Mouse (Mus musculus): Measurements from ENCODE around the gene Fgf9. TPM values are rescaled to one million over a fixed set of nuclear protein-coding genes. Genes with fewer than 3 reads are reported as not detected.
A peak's percentile ranks its signal among the peaks of the same experiment; 100 is the strongest.

Gene Fgf9
- polyA plus RNA-seq (2015; fragmentation: Nextera tagmentation; extraction: Ambion mirVana), result 14.9 and 16.1 TPM in 2 replicates

DNA sequence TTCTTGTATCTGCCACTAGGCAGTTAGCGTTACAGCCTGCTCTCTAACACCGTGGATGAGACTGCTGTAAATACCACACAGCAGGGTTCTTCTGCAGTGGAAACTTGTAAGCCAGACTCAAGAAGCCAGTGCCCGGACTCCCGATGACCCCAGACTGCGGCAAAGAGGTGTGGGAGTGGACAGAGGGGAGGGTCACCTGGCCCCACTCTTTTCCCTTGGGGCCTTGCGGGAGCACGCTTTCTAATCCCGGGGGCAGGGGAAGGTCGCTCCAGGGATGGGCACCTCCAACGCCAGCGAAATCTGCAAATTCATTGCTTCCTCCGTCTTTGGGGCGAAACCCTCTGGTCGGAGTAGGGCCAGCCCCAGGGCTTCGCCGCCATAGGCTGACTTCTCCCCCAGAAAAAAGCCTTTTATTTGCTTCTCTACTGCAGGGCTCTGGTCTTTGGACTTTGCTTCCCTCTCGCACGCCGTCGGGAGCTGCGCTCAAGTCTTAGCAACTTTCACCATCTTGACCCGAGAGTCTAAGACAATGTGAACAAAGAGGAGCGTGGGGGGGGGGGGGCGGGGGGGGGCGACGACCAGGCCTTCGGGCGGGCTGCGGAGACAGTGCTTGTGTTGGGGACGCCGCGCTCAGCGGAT, at the start of gene Fgf9:
Gene Fgf9 (plus strand): TSS at position 67 of the 639 bp plus-strand sequence.
- Histone ChIP-seq H3K9me3 (ENCODE audit: control insufficient read depth, low read length) (no peaks in the 10 kb centered on the region), H3K27me3 (replicated peaks; ENCODE audit: control insufficient read depth, insufficient read depth, low read length) (peaks cover 10% of the 10 kb centered on the region; the same call in 1 of the 2 replicates), H3K4me2 (ENCODE audit: low read depth, low read length) (peak within 1 kb of the TSS; percentile 87), H3K36me3 (ENCODE audit: control insufficient read depth, insufficient read depth, low read length) (no peaks in the 10 kb centered on the region), H3K4me3 (ENCODE audit: low read length) (peak within 1 kb of the TSS; percentile 76), H3K4me1 (ENCODE audit: control insufficient read depth, insufficient read depth, low read length) (peaks cover 5% of the 10 kb centered on the region; the same call in 1 of the 2 replicates), H3K9ac (ENCODE audit: low read depth, low read length) (peak within 1 kb of the TSS; percentile 88), H3K27ac (ENCODE audit: low read length) (peak within 1 kb of the TSS; percentile 97)
- peak; percentile 37 for ATAC-seq
- 0% methylated on average over 25 of the region's 33 CpGs for WGBS

DNA sequence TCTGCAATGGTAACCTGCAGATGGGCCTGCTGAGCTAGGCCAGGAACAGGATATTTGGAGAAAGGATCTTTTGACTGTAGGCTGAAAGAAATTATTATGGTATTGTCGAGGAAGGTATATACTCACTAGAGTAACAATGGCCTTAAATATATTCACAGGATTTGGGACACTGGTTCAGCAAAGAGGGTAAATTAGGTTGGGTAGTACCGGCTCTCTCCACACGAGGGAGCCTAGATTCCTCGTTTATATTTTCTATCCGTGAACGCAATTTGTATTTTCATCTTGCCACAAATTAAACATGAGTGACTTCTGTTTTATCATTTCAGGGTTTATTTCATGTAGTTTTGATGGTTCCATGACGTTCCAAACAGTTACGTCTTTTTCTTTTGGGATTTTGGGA, 35.8 kb upstream of the Fgf9 start:
- no peaks in the 10 kb centered on the region for H3K4me1 ChIP-seq (ENCODE audit: control insufficient read depth, insufficient read depth, low read length)
- H3K27ac ChIP-seq (ENCODE audit: low read length), result no peak overlapping the region
- H3K4me2 ChIP-seq (ENCODE audit: low read depth, low read length), result no peak overlapping the region
- H3K4me3 ChIP-seq (ENCODE audit: low read length), result no peak overlapping the region
- H3K27me3 ChIP-seq (replicated peaks; ENCODE audit: control insufficient read depth, insufficient read depth, low read length), result no peaks in the 10 kb centered on the region
- WGBS, result 9% methylated on average over 8 of the region's 8 CpGs
- no peak for ATAC-seq
- no peaks in the 10 kb centered on the region for H3K36me3 ChIP-seq (ENCODE audit: control insufficient read depth, insufficient read depth, low read length)
- no peaks in the 10 kb centered on the region for H3K9me3 ChIP-seq (ENCODE audit: control insufficient read depth, low read length)
- H3K9ac ChIP-seq (ENCODE audit: low read depth, low read length), result no peak overlapping the region

DNA sequence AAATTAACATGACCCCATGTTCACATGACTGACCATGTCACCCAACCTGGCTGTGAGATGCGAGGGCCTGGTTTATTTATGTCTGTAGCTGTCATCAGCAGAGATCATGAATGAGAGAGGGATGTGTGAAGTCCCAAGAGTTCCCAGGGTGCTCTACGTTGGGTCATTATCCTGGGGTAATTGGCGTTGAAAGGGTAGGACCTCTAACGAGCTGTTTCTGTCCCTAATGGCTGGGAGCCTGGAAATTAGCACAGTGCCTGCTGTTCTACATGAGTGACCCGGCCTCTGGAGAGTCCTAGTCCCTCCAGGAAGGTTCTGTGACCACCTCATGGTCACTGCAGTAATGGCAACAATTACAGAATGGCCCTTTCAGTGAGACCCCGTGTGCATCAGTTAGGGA, 34.2 kb upstream of the Fgf9 start:
- H3K27me3 ChIP-seq (replicated peaks; ENCODE audit: control insufficient read depth, insufficient read depth, low read length), result no peaks in the 10 kb centered on the region
- WGBS, result 54% methylated on average over 6 of the region's 6 CpGs
- no peak overlapping the region for H3K4me2 ChIP-seq (ENCODE audit: low read depth, low read length)
- H3K9ac ChIP-seq (ENCODE audit: low read depth, low read length), result no peak overlapping the region
- H3K36me3 ChIP-seq (ENCODE audit: control insufficient read depth, insufficient read depth, low read length), result no peaks in the 10 kb centered on the region
- no peak for ATAC-seq
- no peak overlapping the region for H3K27ac ChIP-seq (ENCODE audit: low read length)
- no peak overlapping the region for H3K4me3 ChIP-seq (ENCODE audit: low read length)
- H3K4me1 ChIP-seq (ENCODE audit: control insufficient read depth, insufficient read depth, low read length), result no peaks in the 10 kb centered on the region
- no peaks in the 10 kb centered on the region for H3K9me3 ChIP-seq (ENCODE audit: control insufficient read depth, low read length)

DNA sequence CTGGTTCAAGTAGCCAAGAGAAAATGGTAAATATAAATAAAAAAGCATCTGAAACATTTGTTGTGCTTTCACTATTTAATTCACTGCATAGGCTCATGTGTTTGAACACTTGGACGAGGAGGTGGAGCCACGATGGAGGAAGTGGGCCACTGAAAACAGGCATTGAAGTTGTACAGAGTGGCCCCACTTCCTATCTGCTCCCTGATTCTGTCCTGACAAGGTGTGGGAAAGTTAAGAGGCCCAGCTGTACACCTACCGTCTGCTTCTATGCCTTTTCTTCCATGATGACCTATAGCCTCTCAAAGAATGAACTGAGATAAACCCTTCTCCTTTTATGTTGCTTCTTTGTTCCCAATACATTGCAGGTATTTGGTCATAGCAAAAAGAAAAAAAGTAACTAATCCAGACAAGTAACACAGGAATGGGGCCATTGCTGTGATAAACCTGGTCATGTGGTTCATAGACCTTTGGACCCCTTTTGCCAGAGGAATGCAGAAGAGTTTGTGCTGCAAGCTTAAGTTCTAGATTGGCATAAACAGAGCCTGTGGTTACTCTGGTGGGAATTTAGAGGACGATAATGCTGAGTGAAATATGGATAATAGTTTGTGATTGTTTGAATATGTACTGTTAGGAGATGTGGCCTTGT, 23.6 kb upstream of the Fgf9 start:
- WGBS, result 61% methylated on average over 4 of the region's 4 CpGs
- peak; percentile 98 for ATAC-seq
- peak overlapping the region; percentile 70 for H3K27ac ChIP-seq (ENCODE audit: low read length)
- H3K9ac ChIP-seq (ENCODE audit: low read depth, low read length), result no peak overlapping the region
- no peaks in the 10 kb centered on the region for H3K36me3 ChIP-seq (ENCODE audit: control insufficient read depth, insufficient read depth, low read length)
- peaks cover 4% of the 10 kb centered on the region; the same call in 1 of the 2 replicates for H3K4me1 ChIP-seq (ENCODE audit: control insufficient read depth, insufficient read depth, low read length)
- H3K4me3 ChIP-seq (ENCODE audit: low read length), result no peak overlapping the region
- H3K27me3 ChIP-seq (replicated peaks; ENCODE audit: control insufficient read depth, insufficient read depth, low read length), result no peaks in the 10 kb centered on the region
- no peak overlapping the region for H3K4me2 ChIP-seq (ENCODE audit: low read depth, low read length)
- no peaks in the 10 kb centered on the region for H3K9me3 ChIP-seq (ENCODE audit: control insufficient read depth, low read length)

DNA sequence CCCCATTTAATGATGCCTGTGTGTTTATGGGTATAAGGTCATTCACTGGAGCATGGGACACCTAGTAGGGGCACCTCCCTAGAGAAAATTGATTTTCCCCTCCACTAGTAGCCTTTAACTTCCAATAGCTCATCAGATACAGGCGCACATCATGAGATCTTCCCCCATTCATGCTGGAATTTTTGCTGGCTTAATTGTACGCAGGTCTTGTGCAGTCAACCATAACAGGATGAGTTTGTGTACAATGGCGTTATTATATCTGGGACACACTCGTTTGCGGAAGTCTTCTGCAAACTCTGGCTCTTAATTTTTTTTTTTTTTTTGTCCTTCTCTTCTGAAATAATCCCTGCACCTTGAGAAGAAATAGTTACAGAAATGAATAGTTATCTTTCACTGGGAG, 19.7 kb upstream of the Fgf9 start:
- ATAC-seq, result no peak
- WGBS, result 83% methylated on average over 5 of the region's 5 CpGs

DNA sequence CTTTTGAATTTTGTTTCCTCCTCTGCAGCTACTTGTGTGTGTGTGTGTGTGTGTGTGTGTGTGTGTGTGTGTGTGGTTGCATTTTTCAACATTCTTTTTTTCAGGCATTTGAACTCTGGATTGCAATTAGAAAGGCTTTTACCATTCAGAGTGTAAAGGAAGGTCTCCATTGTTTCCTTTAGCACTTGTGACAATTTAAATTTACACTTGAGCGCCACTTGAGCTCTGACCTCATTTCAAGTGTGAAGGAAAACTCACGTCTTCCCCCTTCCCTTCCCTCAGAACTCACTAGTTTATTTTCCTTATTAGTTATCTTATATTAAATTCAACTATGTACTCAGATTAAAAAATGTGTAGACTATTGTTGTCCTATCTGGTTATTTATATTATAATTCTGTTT, 2.8 kb upstream of the Fgf9 start:
- H3K4me2 ChIP-seq (ENCODE audit: low read depth, low read length), result no peak overlapping the region
- H3K27ac ChIP-seq (ENCODE audit: low read length), result no peak overlapping the region
- WGBS, result 62% methylated on average over 2 of the region's 2 CpGs
- H3K9me3 ChIP-seq (ENCODE audit: control insufficient read depth, low read length), result no peaks in the 10 kb centered on the region
- H3K27me3 ChIP-seq (replicated peaks; ENCODE audit: control insufficient read depth, insufficient read depth, low read length), result peaks cover 8% of the 10 kb centered on the region; the same call in 1 of the 2 replicates
- H3K9ac ChIP-seq (ENCODE audit: low read depth, low read length), result no peak overlapping the region
- H3K4me1 ChIP-seq (ENCODE audit: control insufficient read depth, insufficient read depth, low read length), result no peaks in the 10 kb centered on the region
- H3K36me3 ChIP-seq (ENCODE audit: control insufficient read depth, insufficient read depth, low read length), result no peaks in the 10 kb centered on the region
- no peak overlapping the region for H3K4me3 ChIP-seq (ENCODE audit: low read length)
- ATAC-seq, result no peak

More for the DNA sequence above, 19.7 kb upstream of the Fgf9 start:
- H3K4me2 ChIP-seq (ENCODE audit: low read depth, low read length), result no peak overlapping the region
- no peaks in the 10 kb centered on the region for H3K9me3 ChIP-seq (ENCODE audit: control insufficient read depth, low read length)
- no peaks in the 10 kb centered on the region for H3K27me3 ChIP-seq (replicated peaks; ENCODE audit: control insufficient read depth, insufficient read depth, low read length)
- H3K4me1 ChIP-seq (ENCODE audit: control insufficient read depth, insufficient read depth, low read length), result peaks cover 4% of the 10 kb centered on the region; the same call in 1 of the 2 replicates
- H3K36me3 ChIP-seq (ENCODE audit: control insufficient read depth, insufficient read depth, low read length), result no peaks in the 10 kb centered on the region
- no peak overlapping the region for H3K4me3 ChIP-seq (ENCODE audit: low read length)
- no peak overlapping the region for H3K27ac ChIP-seq (ENCODE audit: low read length)
- H3K9ac ChIP-seq (ENCODE audit: low read depth, low read length), result no peak overlapping the region

DNA sequence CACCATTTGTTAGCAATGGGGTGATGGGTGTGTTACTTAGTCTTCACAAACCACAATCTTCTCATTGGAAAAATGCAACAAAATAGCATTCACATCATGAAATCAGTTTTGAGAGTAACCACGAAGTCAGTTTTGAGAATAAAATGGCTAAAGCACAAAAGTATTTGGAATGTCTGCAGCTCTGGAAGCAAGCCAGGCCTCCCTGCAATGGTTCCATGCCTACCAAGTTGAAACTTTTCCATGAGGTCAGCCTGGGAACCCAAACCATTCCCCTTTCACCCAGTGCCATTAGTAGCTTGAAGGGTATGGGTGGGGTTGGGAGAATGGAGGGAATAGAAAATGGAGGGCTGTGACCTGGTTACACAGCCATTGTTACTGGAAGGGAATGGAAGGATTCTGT, 1.7 kb upstream of the Fgf9 start:
- Histone ChIP-seq H3K4me3 (ENCODE audit: low read length) (no peak overlapping the region), H3K27ac (ENCODE audit: low read length) (no peak overlapping the region), H3K9ac (ENCODE audit: low read depth, low read length) (no peak overlapping the region), H3K4me1 (ENCODE audit: control insufficient read depth, insufficient read depth, low read length) (no peaks in the 10 kb centered on the region), H3K9me3 (ENCODE audit: control insufficient read depth, low read length) (no peaks in the 10 kb centered on the region), H3K4me2 (ENCODE audit: low read depth, low read length) (no peak overlapping the region), H3K36me3 (ENCODE audit: control insufficient read depth, insufficient read depth, low read length) (no peaks in the 10 kb centered on the region), H3K27me3 (replicated peaks; ENCODE audit: control insufficient read depth, insufficient read depth, low read length) (peaks cover 8% of the 10 kb centered on the region; the same call in 1 of the 2 replicates)
- WGBS, result 76% methylated on average over 1 of the region's 1 CpGs
- ATAC-seq, result no peak

DNA sequence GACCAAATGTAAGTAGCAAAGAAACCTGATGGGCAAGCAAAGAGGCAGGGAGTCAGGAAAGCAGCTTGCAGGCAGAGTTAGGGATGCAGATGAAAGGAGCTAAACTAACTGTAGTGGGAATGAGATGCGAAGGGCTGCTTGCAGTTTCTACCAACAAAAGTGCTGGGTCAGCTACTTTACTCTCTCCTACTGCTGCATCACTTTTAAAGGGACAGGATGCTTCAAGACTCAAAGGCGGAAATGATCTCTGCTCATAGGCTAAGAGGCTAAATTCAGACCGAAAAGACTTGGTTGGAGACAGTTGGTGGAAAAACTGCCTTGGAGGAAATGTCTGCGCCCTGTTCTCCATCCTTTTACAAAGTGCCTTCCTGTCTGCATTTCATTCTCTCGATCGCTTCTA, 420 bp upstream of the Fgf9 start:
- Histone ChIP-seq H3K36me3 (ENCODE audit: control insufficient read depth, insufficient read depth, low read length) (no peaks in the 10 kb centered on the region), H3K4me3 (ENCODE audit: low read length) (peak overlapping the region; percentile 76), H3K9ac (ENCODE audit: low read depth, low read length) (peak overlapping the region; percentile 88; the same call in 1 of the 2 replicates), H3K27ac (ENCODE audit: low read length) (peak overlapping the region; percentile 97), H3K4me1 (ENCODE audit: control insufficient read depth, insufficient read depth, low read length) (peaks cover 5% of the 10 kb centered on the region; the same call in 1 of the 2 replicates), H3K4me2 (ENCODE audit: low read depth, low read length) (peak overlapping the region; percentile 87), H3K27me3 (replicated peaks; ENCODE audit: control insufficient read depth, insufficient read depth, low read length) (peaks cover 8% of the 10 kb centered on the region; the same call in 1 of the 2 replicates), H3K9me3 (ENCODE audit: control insufficient read depth, low read length) (no peaks in the 10 kb centered on the region)
- no peak for ATAC-seq
- WGBS, result 5% methylated on average over 6 of the region's 6 CpGs

DNA sequence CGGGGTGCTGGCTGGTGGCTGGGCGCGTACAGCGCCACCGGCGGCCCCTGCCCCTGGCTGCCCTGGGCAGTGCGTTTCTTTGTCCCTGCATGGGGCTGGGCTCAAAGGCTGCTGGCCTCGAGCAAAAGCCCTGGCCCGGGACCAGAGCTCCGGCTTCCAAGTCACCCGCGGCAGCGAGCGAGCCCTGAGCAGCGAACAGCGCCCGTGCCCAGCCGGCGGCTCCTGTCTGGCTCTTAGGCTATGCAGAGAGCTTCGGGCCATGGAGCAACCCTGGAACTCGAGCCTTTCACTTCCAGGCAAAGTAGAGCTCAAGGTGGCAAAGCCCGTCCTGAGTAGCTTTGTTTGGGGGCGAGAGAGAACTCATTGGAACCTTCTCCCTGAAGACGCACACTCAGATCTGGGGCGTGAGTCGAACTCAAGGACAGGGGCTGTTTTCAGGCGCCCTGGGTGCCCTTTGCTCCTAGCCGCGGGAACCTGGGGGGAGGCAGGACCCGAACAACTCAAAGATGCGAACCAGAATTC, 834 bp downstream of the Fgf9 start:
- peak; percentile 31 for ATAC-seq
- H3K4me1 ChIP-seq (ENCODE audit: control insufficient read depth, insufficient read depth, low read length), result peaks cover 5% of the 10 kb centered on the region; the same call in 1 of the 2 replicates
- H3K36me3 ChIP-seq (ENCODE audit: control insufficient read depth, insufficient read depth, low read length), result no peaks in the 10 kb centered on the region
- WGBS, result under 1% methylated on average over 31 of the region's 31 CpGs
- peak overlapping the region; percentile 97 for H3K27ac ChIP-seq (ENCODE audit: low read length)
- H3K27me3 ChIP-seq (replicated peaks; ENCODE audit: control insufficient read depth, insufficient read depth, low read length), result peaks cover 13% of the 10 kb centered on the region
- no peaks in the 10 kb centered on the region for H3K9me3 ChIP-seq (ENCODE audit: control insufficient read depth, low read length)
- H3K4me2 ChIP-seq (ENCODE audit: low read depth, low read length), result peak overlapping the region; percentile 87
- H3K9ac ChIP-seq (ENCODE audit: low read depth, low read length), result peak overlapping the region; percentile 88
- peak overlapping the region; percentile 76 for H3K4me3 ChIP-seq (ENCODE audit: low read length)
